In the genomic region with DNA sequence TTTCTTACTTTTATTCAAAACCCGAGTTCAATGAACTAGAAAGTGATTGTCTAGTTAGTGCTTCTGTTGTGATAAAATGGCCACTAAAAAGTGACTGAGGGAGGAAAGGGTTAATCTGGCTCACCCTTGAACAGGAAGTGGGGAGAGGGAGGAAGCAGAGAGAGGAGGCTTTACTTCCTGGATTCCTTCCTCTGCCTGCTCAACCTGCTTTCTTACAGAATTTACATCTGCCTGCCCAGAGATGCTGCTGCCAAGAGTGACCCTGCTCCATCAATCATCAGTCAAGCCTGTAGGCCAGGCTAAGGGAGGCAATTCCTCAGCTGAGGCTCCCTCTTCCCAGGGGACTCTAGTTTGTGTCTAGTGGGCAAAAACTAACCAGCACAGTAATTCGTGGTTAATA, we compare ENCODE assay signal across 13 mouse cellular contexts.
DNase-seq lines count a peak whose midpoint lies in the region; TF ChIP-seq lines count a peak whose summit lies in the region.
"Had no signal": no experiment of that assay in that cellular context is flagged by ENCODE, and none has a peak within 500 bp of the region (broad histone marks: within the 10 kb centered on the region; RNA-seq: fewer than 3 reads in every experiment).

No protein-coding gene starts in this region.

- no peaks in the 10 kb centered on the region for H3K4me1 ChIP-seq in cerebellum, adult 2 months (ENCODE audit: control insufficient read depth, insufficient read depth, low read length)

- H3K4me3 ChIP-seq in cerebellum, adult 2 months (replicated peaks; ENCODE audit: insufficient read depth, low read depth, low read length) = no peak overlapping the region

- DNase-seq in lung, postnatal 10 days = peak; percentile 4
- no peak for DNase-seq in lung, postnatal 36 days
- peak; percentile 42 for DNase-seq in T-cell, adult 2 months (ENCODE audit: low spot score)
- DNase-seq in kidney, postnatal 25 days = peak; percentile 5 to 39
- DNase-seq in thymus, postnatal 25 days = peak; percentile 26
- DNase-seq in adrenal gland, postnatal 4 days (ENCODE audit: low spot score in 2 of 2) = no peak
- no peak for DNase-seq in cerebellum, adult 2 months
- DNase-seq in ovary, postnatal 14 days (ENCODE audit: low spot score) = no peak
- DNase-seq: cerebellum, adult 9-11 months; forebrain, postnatal 0 days; gastrocnemius, postnatal 36 days; heart, postnatal 10 days; retina, postnatal 1 day had no signal

- TF ChIP-seq CTCF in cerebellum, adult 2 months (IDR thresholded peaks at IDR 0.05; ENCODE audit: borderline replicate concordance, insufficient read depth, low read depth, low read length) = no peak

- no peak for TF ChIP-seq POLR2A in cerebellum, adult 2 months (IDR thresholded peaks at IDR 0.05; ENCODE audit: borderline replicate concordance, insufficient read depth, low read length)

- no peaks in the 10 kb centered on the region for H3K27me3 ChIP-seq in cerebellum, adult 2 months (ENCODE audit: control insufficient read depth, insufficient read depth, low read length)

- H3K27ac ChIP-seq in cerebellum, adult 2 months (ENCODE audit: insufficient read depth, low read length) = no peak overlapping the region

- WGBS in cerebellum, adult 2 months = 69% methylated on average over 2 of the region's 2 CpGs

Comparison
In these comparisons a context has a peak if more than half of its experiments do, and no peak if none do; other contexts are left out.
1. DNase-seq: peak in lung, postnatal 10 days (single experiment), T-cell, adult 2 months (single experiment), kidney, postnatal 25 days (2 of 2) and thymus, postnatal 25 days (single experiment); none in lung, postnatal 36 days (single experiment), adrenal gland, postnatal 4 days (0 of 2), cerebellum, adult 2 months (0 of 2) and ovary, postnatal 14 days (single experiment).